Mouse (Mus musculus) midbrain, embryonic 16.5 days (tissue): ENCODE measurements around the gene H1foo. TPM values are rescaled to one million over a fixed set of nuclear protein-coding genes. Genes with fewer than 3 reads are reported as not detected.

Experiments
- ATAC-seq: fragments of 200-750 bp; cut with Nextera tagmentation; 2 replicates; pipeline ENCODE4 v1.8.0; 2017; ENCODE audit warnings: moderate TSS enrichment
- H3K27ac ChIP-seq: fragments of 300-500 bp; sonication (generic); 2 replicates; pipeline ENCODE4 v1.5.1; 2014; ENCODE audit warnings: mild to moderate bottlenecking, low read length, mixed read lengths
- H3K27me3 ChIP-seq: fragments of 300-500 bp; sonication (generic); 2 replicates; pipeline ENCODE4 v1.6.1; 2014; ENCODE audit warnings: low read depth, low read length, mixed read lengths; ENCODE audit not compliant: control insufficient read depth, insufficient read depth
- H3K36me3 ChIP-seq: fragments of 300-500 bp; sonication (generic); 2 replicates; pipeline ENCODE4 v1.6.1; 2014; ENCODE audit warnings: mild to moderate bottlenecking, low read length, moderate library complexity, mixed read lengths; ENCODE audit not compliant: control insufficient read depth, insufficient read depth
- H3K4me1 ChIP-seq: fragments of 300-500 bp; sonication (generic); 2 replicates; pipeline ENCODE4 v1.6.1; 2014; ENCODE audit warnings: mild to moderate bottlenecking, low read length, mixed read lengths; ENCODE audit not compliant: control insufficient read depth, insufficient read depth
- H3K4me2 ChIP-seq: fragments of 300-500 bp; sonication (generic); 2 replicates; pipeline ENCODE4 v1.6.1; 2014; ENCODE audit warnings: mild to moderate bottlenecking, low read length, mixed read lengths
- H3K4me3 ChIP-seq: fragments of 300-500 bp; sonication (generic); 2 replicates; pipeline ENCODE4 v1.5.1; 2014; ENCODE audit warnings: low read depth, mild to moderate bottlenecking, low read length, moderate library complexity, mixed read lengths
- H3K9ac ChIP-seq: fragments of 300-500 bp; sonication (generic); 2 replicates; pipeline ENCODE4 v1.6.1; 2014; ENCODE audit warnings: low read depth, low read length, mixed read lengths
- H3K9me3 ChIP-seq: fragments of 300-500 bp; sonication (generic); replicated peaks from 2 replicates; pipeline ENCODE4 v1.6.1; 2014; ENCODE audit warnings: mild to moderate bottlenecking, low read length, mixed read lengths; ENCODE audit not compliant: control insufficient read depth, poor library complexity, severe bottlenecking
- WGBS: fragments of 180-500 bp; shearing (Covaris S2); extraction: QIAGEN DNeasy Blood & Tissue Kit; methylation state at CpG from one replicate; pipeline ENCODE4 v1.1.7; 2014; 5-methylcytosine and 5-hydroxymethylcytosine counted together
- polyA plus RNA-seq: library from polyadenylated mRNA; unstranded; fragments of >200 nt; fragmentation: Nextera tagmentation; extraction: Ambion mirVana; gene quantifications from 2 replicates; pipeline ENCODE4 v1.2.1, GENCODE M21; 2015

The H1foo gene
- polyA plus RNA-seq, 1 experiment from 2014 or later: not detected

- Histone ChIP-seq H3K36me3 (no peaks in the 10 kb centered on the region), H3K9ac (no peak overlapping the region), H3K4me3 (no peak overlapping the region), H3K27me3 (no peaks in the 10 kb centered on the region), H3K4me1 (peaks cover 7% of the 10 kb centered on the region; the same call in 1 of the 2 replicates), H3K27ac (no peak overlapping the region), H3K9me3 (no peaks in the 10 kb centered on the region), H3K4me2 (no peak overlapping the region)
- no peak for ATAC-seq
- 71% methylated on average over 12 of the region's 12 CpGs for WGBS
Observed at GRCm38 (mm10) chr6:115983306-115984038, 38.7 kb downstream of the H1foo start.

- peaks cover 7% of the 10 kb centered on the region; the same call in 1 of the 2 replicates for H3K4me1 ChIP-seq
- 61% methylated on average over 7 of the region's 7 CpGs for WGBS
- H3K27ac ChIP-seq: no peak overlapping the region
Observed at GRCm38 (mm10) chr6:115984580-115984979, 39.8 kb downstream of the H1foo start.

GRCm38 (mm10) chr6:115985622-115986021 lies 40.9 kb downstream of the H1foo start:
- no peaks in the 10 kb centered on the region for H3K36me3 ChIP-seq
- no peaks in the 10 kb centered on the region for H3K9me3 ChIP-seq
- no peak overlapping the region for H3K4me3 ChIP-seq
- ATAC-seq: no peak
- no peak overlapping the region for H3K4me2 ChIP-seq
- peaks cover 2% of the 10 kb centered on the region for H3K27me3 ChIP-seq
- WGBS: 67% methylated on average over 9 of the region's 9 CpGs
- no peak overlapping the region for H3K9ac ChIP-seq
- H3K27ac ChIP-seq: no peak overlapping the region
- H3K4me1 ChIP-seq: peaks cover 7% of the 10 kb centered on the region; the same call in 1 of the 2 replicates

More at GRCm38 (mm10) chr6:115984580-115984979, 39.8 kb downstream of the H1foo start:
- Histone ChIP-seq H3K9ac (no peak overlapping the region), H3K36me3 (no peaks in the 10 kb centered on the region), H3K4me3 (no peak overlapping the region), H3K4me2 (no peak overlapping the region), H3K27me3 (no peaks in the 10 kb centered on the region; the same call in 1 of the 2 replicates), H3K9me3 (no peaks in the 10 kb centered on the region)
- ATAC-seq: no peak

- H3K36me3 ChIP-seq: no peaks in the 10 kb centered on the region
- no peak overlapping the region for H3K9ac ChIP-seq
- no peak overlapping the region for H3K27ac ChIP-seq
- peaks cover 7% of the 10 kb centered on the region; the same call in 1 of the 2 replicates for H3K4me1 ChIP-seq
- no peak overlapping the region for H3K4me2 ChIP-seq
- H3K27me3 ChIP-seq: peaks cover 10% of the 10 kb centered on the region
- H3K4me3 ChIP-seq: no peak overlapping the region
- ATAC-seq: no peak
- WGBS: 42% methylated on average over 12 of the region's 12 CpGs
- no peaks in the 10 kb centered on the region for H3K9me3 ChIP-seq
Observed at GRCm38 (mm10) chr6:115986472-115987095, 41.8 kb downstream of the H1foo start.

- no peak overlapping the region for H3K4me2 ChIP-seq
- no peak overlapping the region for H3K9ac ChIP-seq
- no peak overlapping the region for H3K27ac ChIP-seq
Observed at GRCm38 (mm10) chr6:115987096-115987747, 42.5 kb downstream of the H1foo start.

GRCm38 (mm10) chr6:115989032-115989431 lies 44.3 kb downstream of the H1foo start:
- Histone ChIP-seq H3K4me1 (peaks cover 15% of the 10 kb centered on the region; the same call in 1 of the 2 replicates), H3K27ac (no peak overlapping the region), H3K36me3 (no peaks in the 10 kb centered on the region), H3K4me2 (no peak overlapping the region), H3K27me3 (peaks cover 34% of the 10 kb centered on the region), H3K9ac (no peak overlapping the region), H3K4me3 (no peak overlapping the region), H3K9me3 (no peaks in the 10 kb centered on the region)
- 74% methylated on average over 5 of the region's 5 CpGs for WGBS
- ATAC-seq: no peak

More at GRCm38 (mm10) chr6:115987096-115987747, 42.5 kb downstream of the H1foo start:
- WGBS: 61% methylated on average over 9 of the region's 9 CpGs
- ATAC-seq: no peak
- Histone ChIP-seq H3K4me3 (no peak overlapping the region), H3K4me1 (peaks cover 7% of the 10 kb centered on the region; the same call in 1 of the 2 replicates), H3K9me3 (no peaks in the 10 kb centered on the region), H3K36me3 (no peaks in the 10 kb centered on the region), H3K27me3 (peaks cover 16% of the 10 kb centered on the region)

GRCm38 (mm10) chr6:115989607-115990006 lies 44.9 kb downstream of the H1foo start:
- H3K4me1 ChIP-seq: peaks cover 18% of the 10 kb centered on the region; the same call in 1 of the 2 replicates
- H3K4me2 ChIP-seq: no peak overlapping the region
- ATAC-seq: no peak
- H3K4me3 ChIP-seq: no peak overlapping the region
- H3K9ac ChIP-seq: no peak overlapping the region
- H3K27ac ChIP-seq: no peak overlapping the region
- whole genome bisulfite sequencing: 63% methylated on average over 4 of the region's 4 CpGs
- peaks cover 39% of the 10 kb centered on the region for H3K27me3 ChIP-seq
- no peaks in the 10 kb centered on the region for H3K9me3 ChIP-seq
- no peaks in the 10 kb centered on the region for H3K36me3 ChIP-seq

GRCm38 (mm10) chr6:115990056-115990455 lies 45.3 kb downstream of the H1foo start:
- WGBS: 83% methylated on average over 3 of the region's 3 CpGs
- no peak overlapping the region for H3K4me2 ChIP-seq

More at GRCm38 (mm10) chr6:115990056-115990455, 45.3 kb downstream of the H1foo start:
- H3K27me3 ChIP-seq: peaks cover 39% of the 10 kb centered on the region
- no peak overlapping the region for H3K9ac ChIP-seq
- H3K36me3 ChIP-seq: no peaks in the 10 kb centered on the region
- no peaks in the 10 kb centered on the region for H3K9me3 ChIP-seq
- H3K27ac ChIP-seq: no peak overlapping the region
- no peak overlapping the region for H3K4me3 ChIP-seq
- H3K4me1 ChIP-seq: peaks cover 18% of the 10 kb centered on the region; the same call in 1 of the 2 replicates
- ATAC-seq: no peak
